Mouse (Mus musculus): ENCODE results near the gene C77080.

The C77080 gene

DNA sequence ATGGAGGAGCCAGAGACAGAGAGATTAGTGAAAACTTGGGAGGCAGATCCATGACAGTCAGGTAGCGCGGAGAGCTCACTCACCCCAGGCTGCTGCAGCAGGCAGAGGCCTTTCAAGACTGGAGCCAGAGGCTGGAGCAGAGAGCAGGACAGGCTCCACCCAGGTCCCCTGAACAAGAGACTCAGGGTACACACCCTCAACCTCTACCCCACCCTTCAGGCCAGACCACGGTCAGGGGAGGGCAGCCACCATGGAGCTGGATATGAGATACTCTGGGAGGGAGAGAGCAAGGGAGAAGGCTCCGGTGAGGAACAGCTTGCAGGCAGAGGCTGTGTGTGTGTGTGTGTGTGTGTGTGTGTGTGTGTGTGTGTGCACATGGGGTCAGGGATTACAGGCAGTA, 5.0 kb upstream of the C77080 start:
- DNase-seq: no peak

DNA sequence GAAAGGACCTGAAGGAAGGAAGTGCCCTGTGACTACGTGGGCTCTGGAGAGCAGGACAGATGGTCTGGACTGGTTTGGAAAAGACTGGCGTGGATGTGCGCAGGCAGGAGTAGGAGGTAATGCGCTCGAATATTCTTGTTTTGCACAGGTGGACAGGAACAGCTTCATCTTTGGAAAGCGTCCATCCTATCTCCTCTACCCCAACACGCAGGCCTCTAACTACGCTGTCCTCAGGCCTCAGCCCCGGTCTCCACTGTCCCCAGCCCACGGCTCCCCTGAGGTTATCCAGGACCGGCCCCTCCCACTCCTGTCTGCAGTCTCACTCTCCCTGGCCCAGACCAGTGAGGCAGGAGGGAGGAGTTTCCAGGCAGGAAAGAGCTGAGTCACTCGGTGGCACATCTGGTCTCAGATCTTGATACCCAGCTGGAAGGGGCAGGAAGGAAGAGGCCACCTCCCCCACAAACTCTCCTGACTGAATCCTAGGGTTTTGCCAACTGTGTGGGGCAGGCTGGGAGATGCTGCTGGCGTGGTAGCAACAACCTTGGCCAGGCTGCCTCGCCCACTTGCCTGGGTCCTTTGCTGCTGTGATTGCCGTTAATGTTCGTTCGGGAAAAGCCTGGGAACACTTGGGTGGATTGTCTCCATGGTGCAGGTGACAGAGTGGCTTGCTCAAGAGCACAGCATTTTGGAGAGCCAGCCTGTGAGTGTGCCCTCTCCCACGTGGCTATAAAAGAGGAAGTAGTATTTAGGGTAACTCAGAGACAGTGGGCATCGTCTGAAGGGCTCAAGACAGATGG, 2.2 kb upstream of the C77080 start:
- peak; percentile 81 for DNase-seq

DNA sequence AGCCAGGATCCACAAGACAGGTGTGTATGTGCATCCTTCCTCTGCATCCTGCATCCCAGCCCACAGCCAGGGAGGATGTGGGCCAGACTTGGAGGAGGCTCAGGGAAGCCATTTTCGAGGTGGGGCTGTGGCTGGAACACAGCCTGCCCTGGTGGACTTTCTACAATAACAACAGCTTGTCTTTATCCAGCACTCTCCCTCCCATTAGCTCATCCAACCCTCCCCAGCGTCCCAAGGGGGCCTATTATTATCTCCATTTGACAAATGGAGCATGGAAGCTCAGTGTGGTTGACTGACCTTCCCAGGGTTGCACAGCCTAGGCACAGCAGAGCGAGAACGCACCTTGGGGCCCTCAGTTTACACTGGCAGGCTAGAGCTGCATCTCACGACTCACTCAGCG, 526 bp downstream of the C77080 start:
- peak; percentile 70 for DNase-seq

DNA sequence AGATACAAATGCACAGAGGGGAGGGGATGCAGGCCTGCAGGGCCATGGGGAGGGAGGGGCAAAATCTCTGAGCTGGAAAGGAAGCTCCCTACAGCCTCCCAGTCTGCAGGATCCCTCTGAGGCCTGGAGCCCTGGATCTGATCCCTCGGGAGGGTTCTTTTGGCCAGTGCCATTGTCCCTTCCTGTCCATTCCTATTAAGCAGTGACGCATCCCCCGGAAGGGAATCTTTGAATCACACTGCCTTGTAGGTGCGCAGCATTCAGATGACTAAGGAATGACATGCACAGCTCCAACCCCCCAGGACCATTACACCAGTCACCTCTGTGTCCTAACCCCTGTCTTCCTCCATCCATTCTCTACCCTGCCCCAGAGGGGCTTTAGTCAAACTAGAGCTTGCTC, 2.1 kb downstream of the C77080 start:
- DNase-seq: peak; percentile 40

DNA sequence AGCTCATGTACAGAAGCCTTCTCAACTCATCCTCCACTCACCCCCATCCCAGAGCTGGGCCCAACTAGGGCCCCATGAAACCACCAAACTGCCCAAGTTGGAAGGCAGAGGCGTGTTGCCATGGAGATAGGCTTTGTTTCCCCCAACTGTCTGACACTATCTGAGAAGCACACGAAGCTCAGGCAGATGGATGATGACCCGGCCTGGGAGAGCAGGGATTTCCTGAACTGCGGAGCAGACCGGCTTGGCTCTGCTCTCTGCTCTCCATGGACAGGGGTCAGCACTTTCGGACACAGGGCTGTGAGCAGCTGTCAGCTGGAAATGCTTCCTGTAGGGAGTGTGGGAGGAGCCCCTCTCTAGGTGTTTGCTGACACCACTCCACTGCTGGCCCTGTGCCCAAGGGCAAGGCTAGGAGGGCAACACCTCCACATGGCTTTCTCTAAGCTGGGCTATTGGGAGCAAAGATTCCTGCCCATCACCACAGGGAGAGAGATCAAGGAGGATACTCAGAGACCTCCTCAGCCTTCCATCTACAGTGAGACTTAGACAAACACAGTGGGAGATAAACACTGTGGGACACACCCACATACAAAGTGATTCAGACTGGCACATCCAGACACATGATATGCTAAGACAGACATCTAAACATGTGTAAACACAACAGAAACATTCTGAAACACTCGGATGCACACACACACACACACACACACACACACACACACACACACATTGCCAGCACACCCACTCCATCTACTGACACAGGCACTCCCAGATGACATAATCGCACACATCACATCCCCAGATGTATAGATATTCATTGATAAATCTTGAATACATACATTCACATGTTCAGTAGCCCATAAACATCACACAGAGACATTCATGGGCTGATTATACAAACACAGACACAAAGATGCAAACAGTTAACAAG, 4.5 kb downstream of the C77080 start:
- DNase-seq: peak; percentile 79

DNA sequence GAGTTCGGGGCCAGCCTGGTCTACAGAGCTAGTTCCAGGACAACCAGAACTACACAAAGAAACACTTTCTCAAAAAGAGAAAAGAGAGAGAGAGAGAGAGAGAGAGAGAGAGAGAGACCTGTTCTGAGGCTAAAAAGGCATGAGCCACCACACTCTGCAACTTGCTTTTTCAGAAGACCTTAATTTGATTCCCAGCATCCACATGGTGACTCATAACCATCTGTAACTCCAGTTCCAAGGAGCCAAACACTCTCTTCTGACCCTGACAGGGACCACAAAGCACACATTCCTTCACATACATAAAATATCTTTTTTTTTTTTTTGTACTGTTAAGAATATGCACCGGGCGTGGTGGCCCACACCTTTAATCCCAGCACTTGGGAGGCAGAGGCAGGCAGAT, 6.6 kb downstream of the C77080 start:
- DNase-seq: no peak

DNA sequence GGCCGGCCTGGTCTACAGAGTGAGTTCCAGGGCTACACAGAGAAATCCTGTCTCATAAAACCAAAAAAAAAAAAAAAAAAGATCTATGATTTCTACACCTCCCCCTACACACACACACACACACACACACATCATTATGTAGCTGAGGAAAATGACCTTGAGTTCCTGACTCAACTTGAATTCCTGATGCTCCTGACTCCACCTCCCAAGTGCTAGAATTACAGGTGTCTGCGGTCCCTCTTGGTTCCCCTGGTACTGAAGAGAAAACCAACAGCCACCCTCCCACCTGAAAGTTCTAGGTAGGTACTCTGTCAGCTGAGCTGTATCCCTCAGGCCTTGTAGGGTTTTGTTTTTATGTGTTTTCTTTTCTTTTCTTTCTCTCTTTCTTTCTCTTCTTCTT, 8.7 kb downstream of the C77080 start:
- DNase-seq: no peak

DNA sequence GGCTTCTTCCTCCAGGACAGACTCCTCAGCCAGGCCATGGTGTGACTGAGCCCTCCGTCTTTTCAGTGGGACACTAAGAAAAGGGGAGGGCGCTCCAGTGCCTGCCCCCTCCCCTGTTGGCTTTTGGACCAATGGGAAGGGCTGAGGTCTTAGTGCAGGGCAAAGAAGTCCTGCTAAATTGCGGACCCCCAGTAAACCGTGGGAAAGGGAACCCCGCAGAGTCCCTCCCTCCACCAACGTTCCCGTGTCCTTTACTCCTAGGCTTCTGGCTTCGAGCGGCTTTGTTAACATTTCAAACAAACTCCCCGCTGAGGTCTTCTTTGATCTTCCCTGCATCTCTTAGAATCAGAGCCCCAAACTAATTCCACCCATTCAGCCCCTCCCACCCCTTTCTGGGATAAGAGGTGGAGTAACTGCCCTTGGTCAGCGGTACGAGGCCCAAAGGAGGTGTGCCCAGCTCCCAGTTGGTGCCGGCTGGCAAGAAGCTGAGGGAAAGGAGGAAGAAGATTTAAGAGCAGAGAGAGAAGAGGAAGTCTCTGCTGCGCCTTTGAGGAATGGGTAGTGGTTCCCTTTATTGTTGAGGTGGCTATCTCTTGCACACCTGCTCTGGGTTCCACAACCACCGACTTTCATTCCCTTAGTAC, 9.6 kb downstream of the C77080 start:
- peak; percentile 46 for DNase-seq

DNA sequence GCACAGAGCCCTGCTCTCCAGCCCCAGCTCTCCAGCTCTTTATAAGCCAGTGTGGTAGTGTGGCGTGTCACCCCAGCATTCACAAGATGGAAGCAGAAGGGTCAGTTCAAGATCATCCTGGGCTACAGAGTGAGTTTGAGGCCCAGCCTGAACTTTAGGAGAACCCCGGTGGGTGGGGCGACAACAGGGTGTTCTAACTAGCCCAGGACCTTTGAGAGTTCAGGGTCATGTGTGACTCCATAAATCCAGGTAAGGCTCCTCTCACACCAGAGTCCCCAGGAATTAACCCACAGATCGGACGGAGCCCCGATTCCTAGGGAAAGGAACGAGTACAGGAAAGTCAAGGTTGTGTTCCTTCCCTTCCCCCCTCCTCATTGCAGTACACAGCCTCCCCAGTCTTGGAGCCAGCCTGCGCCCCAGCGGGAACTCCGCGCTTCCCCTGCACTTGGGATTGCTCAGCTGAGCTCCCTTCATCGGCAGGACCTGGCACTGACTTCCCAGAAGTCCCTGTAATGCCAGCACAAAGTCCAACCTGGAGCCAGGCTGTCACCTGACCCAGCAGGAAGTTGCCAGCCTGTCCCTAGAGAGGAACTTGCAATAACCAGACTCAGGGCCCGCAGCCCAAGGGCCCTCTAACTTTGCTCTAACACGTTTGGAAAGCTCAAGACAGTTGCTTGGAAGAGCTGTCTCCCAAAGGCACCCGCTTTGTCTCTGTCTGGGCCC, 10.3 kb downstream of the C77080 start:
- DNase-seq: peak; percentile 66

DNA sequence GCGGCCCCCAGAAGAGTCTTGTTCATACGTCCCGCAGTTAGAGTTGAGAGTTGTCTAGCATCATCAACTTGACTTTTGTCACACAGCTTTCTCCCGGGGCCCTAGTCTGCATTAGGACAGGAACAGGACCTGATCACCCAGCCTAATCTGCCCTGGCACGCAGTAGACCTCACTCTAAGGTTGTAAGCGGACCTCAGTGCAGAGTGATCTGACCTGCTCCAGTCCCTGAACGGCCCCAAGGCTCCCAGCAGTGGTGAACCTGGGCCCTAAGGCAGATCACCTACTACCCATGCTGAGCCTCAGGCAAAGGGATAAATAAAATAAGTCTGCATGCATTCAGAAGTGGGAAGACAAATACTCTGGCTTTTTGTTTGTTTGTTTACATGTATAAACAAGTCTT, 11.9 kb downstream of the C77080 start:
- no peak for DNase-seq

DNA sequence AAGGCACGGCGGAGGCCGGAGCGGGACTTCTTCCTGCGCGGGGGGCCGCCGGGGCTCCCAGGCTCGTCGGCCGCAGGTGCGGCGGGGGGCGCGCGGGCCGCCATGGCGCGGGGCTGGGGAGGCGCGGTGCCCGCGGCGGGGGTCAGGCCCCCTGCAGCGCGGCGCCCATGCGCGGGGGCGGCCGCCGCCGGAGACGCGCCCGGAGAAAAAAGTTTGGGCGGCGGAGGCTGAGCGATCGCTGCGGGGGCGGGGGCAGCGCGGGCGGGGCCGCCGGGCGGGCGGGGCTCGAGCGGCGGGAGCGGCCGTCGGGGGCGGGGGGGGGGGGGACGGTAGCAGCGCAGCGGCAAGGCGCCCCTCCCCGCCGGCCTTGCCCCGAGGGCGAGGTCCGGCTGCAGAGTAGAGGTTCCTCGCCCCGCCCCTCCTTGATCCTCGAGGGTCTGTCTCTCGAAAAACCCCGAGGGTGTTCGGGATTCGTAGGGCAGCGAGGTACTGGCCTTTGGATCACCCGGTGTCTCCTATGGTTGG, 12.9 kb downstream of the C77080 start:
- peak; percentile 64 for DNase-seq

DNA sequence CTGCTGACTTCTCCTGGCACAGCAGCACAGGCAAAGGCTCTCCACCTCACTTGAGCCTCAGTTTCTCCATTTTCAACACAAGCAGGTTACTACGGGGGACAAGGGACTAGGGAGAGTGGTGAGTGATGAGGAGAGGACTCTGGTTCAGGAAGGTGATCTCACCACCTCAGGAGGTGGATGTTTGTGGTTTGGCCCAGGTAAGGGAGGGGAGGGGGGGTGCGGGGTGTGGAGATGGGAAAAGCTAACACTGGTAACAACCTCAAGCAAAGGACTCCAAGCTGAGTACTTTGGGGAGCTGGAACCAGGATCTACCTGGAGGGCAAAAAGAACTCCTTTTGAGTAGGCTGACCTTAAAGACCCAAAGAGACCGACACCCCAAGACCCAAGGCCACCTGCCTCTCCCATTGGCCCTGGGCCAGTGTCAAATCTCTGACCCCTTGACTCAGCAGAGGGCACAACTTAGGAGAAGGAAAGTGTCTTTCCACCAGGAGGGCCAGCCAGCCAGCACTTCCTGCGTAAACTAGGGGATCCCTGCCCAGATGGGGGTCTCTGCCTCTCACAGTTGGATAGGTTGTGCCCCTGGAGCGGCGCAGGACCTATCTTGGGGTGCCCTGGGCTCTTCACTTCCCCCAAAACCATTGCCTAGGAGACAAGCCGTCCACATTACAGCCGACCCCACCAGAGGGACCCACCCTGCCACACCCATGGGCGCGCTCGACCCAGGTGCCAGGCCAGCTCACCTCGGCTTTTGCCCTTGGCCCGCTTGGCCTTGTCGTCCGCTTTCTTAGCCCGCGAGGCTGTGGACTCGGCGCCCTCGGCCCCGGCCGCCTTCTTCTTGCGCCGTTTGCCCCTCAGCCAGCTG, 13.6 kb downstream of the C77080 start:
- DNase-seq: peak; percentile 34

DNA sequence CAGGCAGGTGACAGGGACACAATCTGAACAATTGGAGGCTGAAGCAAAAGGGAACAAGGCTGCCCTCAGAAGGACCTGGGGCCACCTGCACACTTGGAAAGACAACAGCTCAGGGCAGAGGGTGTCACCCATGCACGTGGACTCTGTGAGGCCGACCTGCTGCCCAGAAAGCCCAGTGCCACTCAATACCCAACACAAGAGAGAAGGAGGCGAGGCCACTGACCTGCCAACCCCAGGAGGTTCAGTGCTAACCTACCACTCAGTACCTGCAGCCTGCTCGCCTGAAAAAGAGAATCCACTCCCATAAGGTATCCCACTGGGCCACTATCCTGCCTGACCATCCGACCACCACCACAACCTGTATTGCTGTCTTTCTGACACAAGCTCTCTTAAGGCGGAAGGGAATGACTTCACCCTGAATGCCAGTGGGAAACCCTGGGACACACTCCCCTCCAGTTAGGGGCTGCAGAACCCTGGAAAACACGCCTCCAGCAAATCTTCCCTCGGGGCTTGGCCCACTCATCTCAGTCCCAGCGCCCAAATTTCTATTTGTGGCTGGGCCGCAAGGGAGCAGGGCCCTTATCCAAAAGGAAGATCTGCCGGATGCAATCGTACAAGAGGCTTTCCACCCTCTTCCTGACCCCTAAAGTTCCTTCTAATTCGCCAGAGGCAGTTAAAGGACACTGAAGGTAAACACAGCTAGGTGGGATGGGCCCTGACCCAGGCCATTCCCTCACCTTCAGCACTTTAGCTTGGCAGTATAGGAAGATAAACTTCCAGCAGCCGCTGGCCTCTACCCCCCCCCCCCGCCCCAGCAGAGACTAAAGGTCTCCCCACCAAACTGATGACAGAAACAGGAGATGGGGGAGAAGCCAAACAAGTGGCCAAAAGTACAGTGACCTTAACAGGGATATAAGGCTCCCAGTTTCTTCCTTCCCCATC, 14.6 kb downstream of the C77080 start:
- DNase-seq: no peak

DNA sequence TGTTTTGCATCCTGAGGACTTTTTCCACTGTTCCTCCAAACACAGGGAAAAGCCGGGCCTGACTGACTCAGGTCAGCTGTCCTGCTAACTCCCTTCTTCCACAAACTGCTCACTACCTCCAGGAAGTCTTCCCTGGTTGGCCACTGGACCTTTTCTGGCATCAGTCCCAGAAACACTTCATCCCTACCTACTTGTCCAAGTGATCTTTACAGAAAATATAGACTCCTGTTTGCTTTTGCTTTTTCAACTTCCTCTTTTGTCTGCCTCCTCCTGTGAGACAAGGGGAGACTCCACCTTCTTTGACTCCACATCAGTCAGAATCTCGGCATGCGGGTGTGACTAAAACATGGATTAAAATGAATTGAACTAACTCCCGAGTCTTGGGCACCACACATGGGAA, 16.4 kb downstream of the C77080 start:
- DNase-seq: peak; percentile 70

DNA sequence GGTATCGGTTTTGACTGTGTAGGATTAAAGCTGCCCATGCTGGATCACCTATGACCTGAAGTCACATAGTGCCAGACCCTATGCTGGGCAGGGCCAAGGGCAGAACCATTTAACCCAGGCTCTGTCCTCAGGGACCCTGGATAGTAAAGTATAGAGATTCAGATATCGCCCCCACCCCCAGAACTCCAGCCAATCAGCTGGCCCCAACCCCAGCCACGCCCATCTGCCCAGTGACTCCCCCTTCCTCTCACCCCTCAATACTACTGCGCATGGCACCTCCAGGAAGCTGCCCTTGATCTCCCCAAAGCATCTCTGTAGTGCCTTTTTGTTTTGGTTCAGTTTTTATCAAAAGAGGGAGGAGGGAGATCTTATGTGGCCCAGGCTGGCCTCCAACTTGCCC, 18.4 kb downstream of the C77080 start:
- no peak for DNase-seq

DNA sequence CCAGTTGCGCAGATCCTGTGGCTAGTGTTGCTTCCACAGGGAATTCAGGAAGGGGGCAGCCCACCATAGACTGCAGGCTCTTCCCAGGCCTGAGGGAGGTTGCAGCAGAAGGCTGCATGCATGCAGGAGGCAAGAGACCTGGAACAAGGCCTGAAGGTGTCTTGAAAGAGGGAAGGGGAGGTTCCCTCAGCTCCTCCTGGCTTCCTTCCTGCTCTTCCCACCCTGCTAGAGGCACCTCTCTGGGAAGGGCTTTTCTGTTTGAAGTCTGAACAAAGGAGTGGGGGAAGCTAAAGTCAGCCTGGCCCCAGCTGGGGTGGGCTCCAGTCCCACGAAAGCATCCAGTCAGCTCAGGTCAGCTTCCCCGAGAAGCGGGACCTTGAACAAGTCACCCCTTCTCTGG, 18.9 kb downstream of the C77080 start:
- DNase-seq: no peak

DNA sequence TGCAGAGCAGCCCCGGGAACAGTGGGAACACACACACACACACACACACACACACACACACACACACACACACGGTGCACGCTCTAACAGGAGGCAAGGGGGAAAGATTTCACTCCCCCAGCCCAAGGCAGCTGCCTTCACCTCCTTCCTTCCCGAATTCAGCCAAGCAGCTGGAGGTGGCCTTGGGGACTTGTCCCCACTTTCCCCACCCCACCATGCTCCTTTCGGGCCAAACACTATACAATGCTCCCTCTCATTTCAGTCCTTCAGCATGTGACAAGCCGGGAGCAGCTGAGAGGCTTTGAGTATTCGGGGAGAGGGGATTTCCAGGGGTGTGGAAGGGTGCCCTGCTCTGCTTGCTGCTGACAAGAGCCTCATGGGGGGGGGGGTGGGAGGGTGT, 19.3 kb downstream of the C77080 start:
- DNase-seq: no peak

DNA sequence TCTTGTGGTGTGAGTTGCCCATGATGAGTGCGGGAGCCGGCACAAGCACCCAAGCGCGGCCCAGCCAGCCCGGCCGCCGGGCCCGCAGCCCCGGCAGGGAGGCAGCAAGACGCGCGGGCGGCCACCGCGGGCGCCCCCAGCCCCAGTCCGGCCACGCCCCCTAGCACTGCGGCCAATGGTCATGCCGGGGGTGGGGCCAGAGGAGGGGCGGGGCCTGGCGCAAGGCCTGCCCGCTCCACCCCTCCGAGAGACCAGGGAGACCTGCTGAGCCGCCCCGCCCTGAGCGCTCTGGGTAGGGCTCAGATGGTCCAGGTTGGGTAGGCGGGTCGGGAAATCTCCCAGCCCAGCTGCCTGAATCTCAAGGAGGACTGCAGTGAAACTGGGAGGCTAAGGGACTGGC, 22.1 kb downstream of the C77080 start:
- DNase-seq: peak; percentile 74

DNA sequence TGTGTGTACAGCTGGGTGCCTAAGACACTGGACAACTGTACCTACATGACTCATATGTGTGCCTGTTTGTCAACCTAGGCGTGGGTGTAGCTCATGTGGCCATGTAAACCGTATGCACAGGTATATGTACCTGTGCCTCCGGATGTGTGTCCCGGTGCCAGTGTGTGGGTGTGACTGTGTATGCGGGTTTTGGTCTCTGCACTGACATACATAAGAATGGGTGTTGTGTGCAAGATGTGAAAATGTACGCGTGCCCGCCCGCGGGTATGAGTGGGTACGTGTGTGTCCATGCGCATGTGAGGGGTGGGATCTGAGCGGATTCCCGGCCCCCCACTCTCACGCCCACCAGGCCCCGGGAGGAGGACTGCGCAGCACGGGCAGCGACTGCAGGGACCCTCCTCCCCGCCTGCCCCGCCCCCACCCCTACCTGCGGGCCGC, 22.6 kb downstream of the C77080 start:
- DNase-seq: no peak

DNA sequence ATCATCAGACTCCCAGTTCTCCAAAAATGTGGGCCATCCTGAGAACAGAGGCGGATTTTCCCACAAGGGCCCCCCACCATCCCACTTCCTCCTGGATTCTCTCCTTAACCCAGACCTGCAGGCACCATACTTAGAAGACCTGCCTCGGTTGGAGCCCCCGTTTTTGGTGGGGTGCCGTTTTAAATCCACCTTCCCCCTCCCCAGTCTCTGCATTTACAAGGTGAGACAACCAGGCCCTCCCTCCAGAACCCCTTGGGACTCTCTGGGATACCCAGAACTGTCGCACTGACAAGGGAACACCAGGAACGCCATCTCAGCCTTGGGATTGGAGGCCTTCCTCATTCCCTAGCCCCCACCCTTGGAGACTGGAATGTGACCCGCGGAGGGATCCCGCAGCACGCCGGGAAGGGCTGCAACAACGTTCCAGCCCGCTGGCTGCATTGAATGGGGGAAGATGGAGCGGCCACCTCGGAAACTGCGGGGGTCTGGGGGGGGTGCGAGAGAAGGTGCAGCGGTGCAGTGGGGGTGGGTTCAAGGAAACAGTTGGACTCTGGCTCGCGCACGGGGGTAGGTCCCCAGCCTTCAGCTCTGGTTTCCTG, 23.3 kb downstream of the C77080 start:
- peak; percentile 66 for DNase-seq

All from lung, postnatal 10 days (tissue).